Mouse (Mus musculus) MEL (cell line): Measurements from ENCODE around the gene Pafah1b1. TPM values are rescaled to one million over a fixed set of nuclear protein-coding genes. Genes with fewer than 3 reads are reported as not detected.

ENCODE experiments used
- DNase-seq: peaks from one replicate; pipeline ENCODE4 v3.0.0; 2011; ENCODE audit warnings: low read depth, low spot score
- H3K27ac ChIP-seq: 2 replicates; pipeline ENCODE4 v1.5.1; 2012; ENCODE audit warnings: low read depth, mild to moderate bottlenecking, control low read depth, low read length, moderate library complexity; ENCODE audit not compliant: control insufficient read depth
- H3K27me3 ChIP-seq, 2 experiments: fragments of 150-350 bp in 1 of 2; sonication (generic) in 1 of 2; 2 replicates each; pipeline ENCODE4 v1.6.1; 2012; ENCODE audit warnings: low read length in 2 of 2, mild to moderate bottlenecking in 2 of 2, improper control_type of control experiment in 1 of 2, moderate library complexity in 1 of 2; ENCODE audit not compliant: insufficient read depth in 2 of 2, control insufficient read depth in 1 of 2
- H3K36me3 ChIP-seq, 2 experiments: 2 replicates each; pipeline ENCODE4 v1.6.1; 2012 to 2014; ENCODE audit warnings: low read length in 2 of 2, improper control_type of control experiment in 1 of 2, inconsistent platforms in 1 of 2, mild to moderate bottlenecking in 1 of 2; ENCODE audit not compliant: insufficient read depth in 2 of 2, control insufficient read depth in 1 of 2
- H3K4me1 ChIP-seq, 2 experiments: fragments of 150-350 bp in 1 of 2; sonication (generic) in 1 of 2; 2 replicates each; pipeline ENCODE4 v1.6.1; 2012; ENCODE audit warnings: low read length in 2 of 2, improper control_type of control experiment in 1 of 2, mild to moderate bottlenecking in 1 of 2; ENCODE audit not compliant: insufficient read depth in 2 of 2, control insufficient read depth in 1 of 2
- H3K4me3 ChIP-seq, 2 experiments: fragments of 150-350 bp in 1 of 2; sonication (generic) in 1 of 2; 2 replicates each; pipeline ENCODE4 v1.5.1; 2012; ENCODE audit warnings: low read depth in 2 of 2, low read length in 2 of 2, mild to moderate bottlenecking in 2 of 2, moderate library complexity in 2 of 2, control low read depth in 1 of 2, improper control_type of control experiment in 1 of 2; ENCODE audit not compliant: control insufficient read depth in 1 of 2, insufficient read depth in 1 of 2
- H3K79me2 ChIP-seq: 2 replicates; pipeline ENCODE4 v1.6.1; 2012; ENCODE audit warnings: mild to moderate bottlenecking, low read length, moderate library complexity; ENCODE audit not compliant: control insufficient read depth, poor library complexity, insufficient read depth
- H3K9ac ChIP-seq: 2 replicates; pipeline ENCODE4 v1.6.1; 2012; ENCODE audit warnings: low read depth, mild to moderate bottlenecking, control low read depth, low read length, moderate library complexity; ENCODE audit not compliant: control insufficient read depth, poor library complexity, severe bottlenecking
- H3K9me3 ChIP-seq: fragments of 150-350 bp; sonication (generic); replicated peaks from 2 replicates; pipeline ENCODE4 v1.6.1; 2012; ENCODE audit warnings: mild to moderate bottlenecking, low read length, improper control_type of control experiment, moderate library complexity; ENCODE audit not compliant: insufficient read depth
- BHLHE40 ChIP-seq: IDR thresholded peaks from 2 replicates; pipeline ENCODE4 v1.6.1; 2012; ENCODE audit warnings: low read depth, mild to moderate bottlenecking, inconsistent platforms, low read length, improper control_type of control experiment, borderline replicate concordance
- EP300 ChIP-seq, 2 experiments: IDR thresholded peaks; 2 replicates each; pipeline ENCODE4 v1.6.1; 2011; ENCODE audit warnings: improper control_type of control experiment in 2 of 2, low read length in 2 of 2, low read depth in 1 of 2, mild to moderate bottlenecking in 1 of 2
- ETS1 ChIP-seq: IDR thresholded peaks from 2 replicates; pipeline ENCODE4 v1.6.1; 2012; ENCODE audit warnings: low read depth, mild to moderate bottlenecking, inconsistent platforms, low read length, improper control_type of control experiment, moderate library complexity
- GATA1 ChIP-seq: IDR thresholded peaks from 2 replicates; pipeline ENCODE4 v1.6.1; 2011; ENCODE audit warnings: low read depth, low read length, improper control_type of control experiment
- MAFK ChIP-seq: IDR thresholded peaks from 2 replicates; pipeline ENCODE4 v1.6.1; 2011; ENCODE audit warnings: low read depth, mild to moderate bottlenecking, low read length, improper control_type of control experiment, borderline replicate concordance
- MYB ChIP-seq: IDR thresholded peaks from 2 replicates; pipeline ENCODE4 v1.6.1; 2011; ENCODE audit warnings: mild to moderate bottlenecking, low read depth, low read length, improper control_type of control experiment
- POLR2A ChIP-seq, 2 experiments: IDR thresholded peaks; 2 replicates each; pipeline ENCODE4 v1.6.1; 2011 to 2012; ENCODE audit warnings: low read length in 2 of 2, mild to moderate bottlenecking in 2 of 2, control low read depth in 1 of 2, improper control_type of control experiment in 1 of 2, low read depth in 1 of 2, moderate library complexity in 1 of 2; ENCODE audit not compliant: control insufficient read depth in 1 of 2, insufficient read depth in 1 of 2, poor library complexity in 1 of 2
- POLR2AphosphoS2 ChIP-seq: IDR thresholded peaks from 2 replicates; pipeline ENCODE4 v1.6.1; 2011; ENCODE audit warnings: low read length, improper control_type of control experiment
- TCF12 ChIP-seq: IDR thresholded peaks from 2 replicates; pipeline ENCODE4 v1.6.1; 2014; ENCODE audit warnings: low read depth, mild to moderate bottlenecking, inconsistent platforms, low read length, improper control_type of control experiment, moderate library complexity
- ZC3H11A ChIP-seq: IDR thresholded peaks from 2 replicates; pipeline ENCODE4 v1.6.1; 2012; ENCODE audit warnings: low read depth, mild to moderate bottlenecking, inconsistent platforms, low read length, improper control_type of control experiment
- ZKSCAN1 ChIP-seq: IDR thresholded peaks from 2 replicates; pipeline ENCODE4 v1.6.1; 2012; ENCODE audit warnings: low read depth, mild to moderate bottlenecking, inconsistent platforms, low read length, improper control_type of control experiment, moderate library complexity
- polyA plus RNA-seq, 2 experiments: library from polyadenylated mRNA; stranded (reverse) in 1 of 2; unstranded in 1 of 2; fragments of >175 nt in 1 of 2; fragments of >200 nt in 1 of 2; gene quantifications; 2 replicates each; pipeline versions ENCODE4 v1.2.1 to v1.2.4; 2012; ENCODE audit warnings: low replicate concordance in 2 of 2, low read depth in 1 of 2; ENCODE audit not compliant: insufficient read length in 2 of 2, insufficient read depth in 1 of 2, missing spikeins in 1 of 2
- total RNA-seq: library from RNA; depleted of rRNA; stranded (reverse); fragments of 300-350 nt; gene quantifications from 2 replicates; pipeline ENCODE4 v1.2.3, GENCODE M21; 2012

Pafah1b1 gene
- total and polyA plus RNA-seq, 3 experiments, result 54.5 to 67.4 TPM; not detected in 1

GRCm38 (mm10) chr11:74672901-74673513, 51.5 kb downstream of the Pafah1b1 start:
- peak overlapping the region; percentile 12; the same call in 1 of the 2 replicates for H3K27ac ChIP-seq
- no peak overlapping the region for H3K4me3 ChIP-seq
- H3K4me1 ChIP-seq, result peaks cover 0 to 3% of the 10 kb centered on the region in 2 experiments; a peak in 1 of 4 replicates
- no peaks in the 10 kb centered on the region for H3K9me3 ChIP-seq
- H3K79me2 ChIP-seq, result no peaks in the 10 kb centered on the region
- TF ChIP-seq TCF12, result no peak
- peak; percentile 9; the same call in 1 of the 2 replicates for TF ChIP-seq POLR2AphosphoS2
- 0 out of 4 replicates have a peak, but pooled peaks of 1 of the 2 experiments have one; percentile 4 for TF ChIP-seq POLR2A (IDR thresholded peaks at IDR 0.05; ENCODE audit: control insufficient read depth in 1 of 2, insufficient read depth in 1 of 2, low read depth in 1 of 2, low read length in 2 of 2, poor library complexity in 1 of 2)
- no peak overlapping the region for H3K9ac ChIP-seq
- DNase-seq, result no peak
- no peaks in the 10 kb centered on the region for H3K27me3 ChIP-seq
- peaks cover 0 to 20% of the 10 kb centered on the region in 2 experiments; a peak in 3 of 4 replicates for H3K36me3 ChIP-seq

- H3K4me1 ChIP-seq, result peaks cover 0 to 3% of the 10 kb centered on the region in 2 experiments; a peak in 1 of 4 replicates
These were observed 52.6 kb downstream of the Pafah1b1 start for GRCm38 (mm10) chr11:74671839-74672238.

GRCm38 (mm10) chr11:74671013-74671412, 53.5 kb downstream of the Pafah1b1 start:
- Histone ChIP-seq H3K79me2 (no peaks in the 10 kb centered on the region), H3K4me3 (no peak overlapping the region), H3K9me3 (no peaks in the 10 kb centered on the region), H3K9ac (no peak overlapping the region), H3K27me3 (no peaks in the 10 kb centered on the region), H3K27ac (no peak overlapping the region), H3K4me1 (peaks cover 0 to 3% of the 10 kb centered on the region in 2 experiments; a peak in 1 of 4 replicates), H3K36me3 (peaks cover 0 to 22% of the 10 kb centered on the region in 2 experiments; a peak in 3 of 4 replicates)
- TF ChIP-seq POLR2A (IDR thresholded peaks at IDR 0.05; ENCODE audit: control insufficient read depth in 1 of 2, insufficient read depth in 1 of 2, low read depth in 1 of 2, low read length in 2 of 2, poor library complexity in 1 of 2) (peak in 1 of 2 experiments; percentile 48; a peak in 1 of 4 replicates), ZC3H11A (no peak), POLR2AphosphoS2 (peak; percentile 63; the same call in 1 of the 2 replicates), ZKSCAN1 (0 out of 2 replicates have a peak, but pooled peaks have one; percentile 27), ETS1 (no peak)
- DNase-seq, result no peak

More at GRCm38 (mm10) chr11:74671839-74672238, 52.6 kb downstream of the Pafah1b1 start:
- no peak overlapping the region for H3K9ac ChIP-seq
- peaks cover 0 to 17% of the 10 kb centered on the region in 2 experiments; a peak in 3 of 4 replicates for H3K36me3 ChIP-seq
- TF ChIP-seq BHLHE40, result no peak
- no peak for TF ChIP-seq ETS1
- TF ChIP-seq GATA1, result no peak
- TF ChIP-seq MYB, result no peak
- peak; percentile 19; the same call in 1 of the 2 replicates for TF ChIP-seq POLR2AphosphoS2
- TF ChIP-seq EP300 (IDR thresholded peaks at IDR 0.05; ENCODE audit: low read depth in 1 of 2, low read length in 2 of 2), result no peak
- no peak for TF ChIP-seq MAFK
- H3K4me3 ChIP-seq, result no peak overlapping the region
- no peaks in the 10 kb centered on the region for H3K27me3 ChIP-seq
- no peaks in the 10 kb centered on the region for H3K79me2 ChIP-seq
- no peak overlapping the region for H3K27ac ChIP-seq
- no peaks in the 10 kb centered on the region for H3K9me3 ChIP-seq
- DNase-seq, result peak; percentile 34
